Mouse (Mus musculus) lung, adult 2 months (tissue): ENCODE results near the gene Gm17359.

Experiments
- CTCF ChIP-seq: fragments of 200-500 bp; IDR thresholded peaks from 2 replicates; pipeline ENCODE4 v1.5.1; 2011; ENCODE audit warnings: mild to moderate bottlenecking, low read length, control low read depth; ENCODE audit not compliant: insufficient read depth
- POLR2A ChIP-seq: fragments of 200-500 bp; IDR thresholded peaks from 2 replicates; pipeline ENCODE4 v1.6.1; 2011; ENCODE audit warnings: low read depth, mild to moderate bottlenecking, control low read depth, low read length, borderline replicate concordance; ENCODE audit errors: extremely low read depth

DNA sequence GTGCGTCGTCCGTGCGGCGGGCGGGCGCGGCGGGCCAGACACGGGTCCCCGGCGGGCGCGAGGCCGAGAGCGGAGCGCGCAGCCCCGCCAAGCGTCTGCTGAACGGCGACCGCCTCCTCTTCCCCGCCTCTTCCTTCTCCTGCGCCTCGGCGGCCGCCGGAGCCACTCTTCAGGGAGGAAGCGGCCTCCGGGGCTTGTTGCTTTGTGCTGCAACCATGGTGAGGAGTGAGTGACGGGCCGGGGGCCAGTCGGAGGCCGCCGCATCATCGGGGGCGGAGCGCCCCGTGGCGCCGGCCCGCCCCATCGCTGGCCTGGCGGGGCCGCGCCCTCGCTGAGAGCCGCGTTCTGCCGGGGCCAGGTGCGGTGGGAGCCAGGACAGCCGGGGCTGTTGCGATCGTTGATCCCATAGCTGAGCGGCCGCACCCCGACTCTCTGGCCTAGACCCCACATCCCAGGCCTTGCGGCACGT is 49.3 kb upstream of the Gm17359 start:
- no peak for TF ChIP-seq CTCF
- peak; percentile 69 for TF ChIP-seq POLR2A
